Comparison of ENCODE assay signal across 12 mouse cellular contexts in genomic region chr10:70442156-70442555, GRCm38 (mm10). TPM values are rescaled to one million over a fixed set of nuclear protein-coding genes. Genes with fewer than 3 reads are reported as not detected.
A peak's percentile ranks its signal among the peaks of the same experiment; 100 is the strongest.
DNase-seq lines count a peak whose midpoint lies in the region; ATAC-seq and TF ChIP-seq lines count a peak whose summit lies in the region.
"Had no signal": no experiment of that assay in that cellular context is flagged by ENCODE, and none has a peak within 500 bp of the region (broad histone marks: within the 10 kb centered on the region; RNA-seq: fewer than 3 reads in every experiment).

No protein-coding gene starts in this region.

- no peaks in the 10 kb centered on the region for H3K27me3 ChIP-seq in heart, adult 2 months (ENCODE audit: control insufficient read depth, insufficient read depth, low read length)
- H3K27me3 ChIP-seq in lung, embryonic 16.5 days (ENCODE audit: control insufficient read depth, insufficient read depth, low read depth, low read length), result no peaks in the 10 kb centered on the region
- H3K27me3 ChIP-seq in midbrain, embryonic 10.5 days (ENCODE audit: low read depth, poor library complexity, severe bottlenecking), result 0 out of 2 replicates have a peak, but pooled peaks cover 3% of the 10 kb centered on the region
- H3K27me3 ChIP-seq in stomach, postnatal 0 days (ENCODE audit: control insufficient read depth, insufficient read depth, low read length), result no peaks in the 10 kb centered on the region

- no peaks in the 10 kb centered on the region for H3K9me3 ChIP-seq in lung, embryonic 16.5 days (ENCODE audit: control insufficient read depth, low read length)
- no peaks in the 10 kb centered on the region for H3K9me3 ChIP-seq in midbrain, embryonic 10.5 days (replicated peaks)
- H3K9me3 ChIP-seq in stomach, postnatal 0 days (ENCODE audit: control insufficient read depth, low read length), result no peaks in the 10 kb centered on the region

- H3K79me2 ChIP-seq in heart, adult 2 months (replicated peaks; ENCODE audit: control insufficient read depth, insufficient read depth, low read length), result no peaks in the 10 kb centered on the region

- no peak overlapping the region for H3K27ac ChIP-seq in heart, adult 2 months
- H3K27ac ChIP-seq in lung, embryonic 16.5 days (ENCODE audit: low read length), result no peak overlapping the region
- peak overlapping the region; percentile 94 for H3K27ac ChIP-seq in midbrain, embryonic 10.5 days (replicated peaks)
- no peak overlapping the region for H3K27ac ChIP-seq in stomach, postnatal 0 days (replicated peaks)
- H3K27ac ChIP-seq: macrophage had no signal

- WGBS in heart, adult 2 months, result 91% methylated on average over 2 of the region's 2 CpGs
- 89% methylated on average over 2 of the region's 2 CpGs for WGBS in lung, embryonic 16.5 days
- 91% methylated on average over 2 of the region's 2 CpGs for WGBS in midbrain, embryonic 10.5 days
- 89% methylated on average over 2 of the region's 2 CpGs for WGBS in stomach, postnatal 0 days

- no peak for TF ChIP-seq CTCF in heart, adult 2 months (IDR thresholded peaks at IDR 0.05)
- TF ChIP-seq CTCF in stomach, postnatal 0 days (IDR thresholded peaks at IDR 0.05; ENCODE audit: low read depth), result no peak

- intact Hi-C loops in heart, adult 2 months (cut with DNase I), result loop anchor here (5.0 kb wide), 1 partner anchor 75 kb away; no protein-coding TSS in a partner anchor
- intact Hi-C loops in heart, postnatal 36 days (cut with DNase I), result loop anchor here (5.0 kb wide), 1 partner anchor 345 kb away; the partner anchor contains the start of gene Ccdc6

- no peak for ATAC-seq in lung, embryonic 16.5 days (ENCODE audit: low read depth)
- no peak for ATAC-seq in stomach, postnatal 0 days (ENCODE audit: low FRiP score, low TSS enrichment)
- no peak for ATAC-seq in erythroid progenitor cell, adult 5-6 weeks (replicated peaks; ENCODE audit: low FRiP score, poor library complexity, severe bottlenecking)

- peak overlapping the region; percentile 24; the same call in 1 of the 2 replicates for H3K9ac ChIP-seq in heart, adult 2 months (ENCODE audit: low read depth, low read length)
- no peak overlapping the region for H3K9ac ChIP-seq in lung, embryonic 16.5 days (ENCODE audit: low read length)
- H3K9ac ChIP-seq in stomach, postnatal 0 days (ENCODE audit: low read length), result no peak overlapping the region

- peaks cover 2% of the 10 kb centered on the region; the same call in 1 of the 2 replicates for H3K36me3 ChIP-seq in heart, adult 2 months (ENCODE audit: control insufficient read depth, insufficient read depth, low read length)
- H3K36me3 ChIP-seq in lung, embryonic 16.5 days (ENCODE audit: control insufficient read depth, insufficient read depth, low read length), result no peaks in the 10 kb centered on the region
- no peaks in the 10 kb centered on the region for H3K36me3 ChIP-seq in midbrain, embryonic 10.5 days
- H3K36me3 ChIP-seq in stomach, postnatal 0 days (ENCODE audit: control insufficient read depth, insufficient read depth, low read length), result no peaks in the 10 kb centered on the region

- H3K4me1 ChIP-seq in heart, adult 2 months (ENCODE audit: control insufficient read depth, insufficient read depth, low read length), result peaks cover 10% of the 10 kb centered on the region
- H3K4me1 ChIP-seq in lung, embryonic 16.5 days (replicated peaks; ENCODE audit: control insufficient read depth, insufficient read depth, low read length), result peaks cover 4% of the 10 kb centered on the region; the same call in 1 of the 2 replicates
- peaks cover 54% of the 10 kb centered on the region for H3K4me1 ChIP-seq in midbrain, embryonic 10.5 days
- H3K4me1 ChIP-seq in stomach, postnatal 0 days (replicated peaks; ENCODE audit: control insufficient read depth, insufficient read depth), result no peaks in the 10 kb centered on the region

- peak overlapping the region; percentile 80 for H3K4me2 ChIP-seq in lung, embryonic 16.5 days (ENCODE audit: low read depth, low read length)
- H3K4me2 ChIP-seq in stomach, postnatal 0 days (replicated peaks; ENCODE audit: low read depth), result peak overlapping the region; percentile 95

- TF ChIP-seq EP300 in heart, adult 2 months (IDR thresholded peaks at IDR 0.05; ENCODE audit: insufficient read depth, low read depth, low read length), result no peak
- TF ChIP-seq EP300 in stomach, postnatal 0 days (optimal IDR thresholded peaks at IDR 0.05), result no peak

- no peak for TF ChIP-seq POLR2A in heart, adult 2 months (IDR thresholded peaks at IDR 0.05; ENCODE audit: insufficient read depth, low read depth, low read length)

- peak overlapping the region; percentile 18; the same call in 1 of the 2 replicates for H3K4me3 ChIP-seq in heart, adult 2 months
- no peak overlapping the region for H3K4me3 ChIP-seq in lung, embryonic 16.5 days (ENCODE audit: low read length)
- H3K4me3 ChIP-seq in midbrain, embryonic 10.5 days, result peak overlapping the region; percentile 74
- peak overlapping the region; percentile 68 for H3K4me3 ChIP-seq in stomach, postnatal 0 days (ENCODE audit: low read depth, low read length)
- H3K4me3 ChIP-seq: erythroblast, embryonic 14.5 days had no signal

- DNase-seq in heart, adult 2 months, result no peak
- no peak for DNase-seq in heart, postnatal 36 days
- no peak for DNase-seq in lung, postnatal 25 days (ENCODE audit: low spot score)
- no peak for DNase-seq in midbrain, embryonic 10.5 days (ENCODE audit: low spot score)
- no peak for DNase-seq in stomach, postnatal 0 days (ENCODE audit: low spot score)
- no peak for DNase-seq in frontal cortex, postnatal 14 days (ENCODE audit: low spot score in 2 of 2)
- DNase-seq: cerebellum, adult 11 months; retina, postnatal 1 day had no signal

RNA-seq across cellular contexts. Expression of gene Fam13c, which starts 1.9 kb away (rescaled TPM):
- total RNA-seq in heart, adult 2 months (2021), result 1 to 10 TPM; 5.2 to 5.5 TPM
- 2.8 TPM in 2 replicates for polyA plus RNA-seq in heart, adult 2 months (2012; rRNA removed)
- total RNA-seq in heart, postnatal 36 days (2021), result 1 to 10 TPM; 4.9 to 6.3 TPM
- polyA plus RNA-seq in lung, embryonic 16.5 days (2015; fragmentation: Nextera tagmentation; extraction: Ambion mirVana), result 9.0 and 10.3 TPM in 2 replicates
- 13.3 and 16.5 TPM in 2 replicates for polyA plus RNA-seq in midbrain, embryonic 10.5 days (2016; fragmentation: Nextera tagmentation; extraction: Ambion mirVana)
- polyA plus RNA-seq in stomach, postnatal 0 days (2015; fragmentation: Nextera tagmentation; extraction: Ambion mirVana), result 4.9 and 5.4 TPM in 2 replicates
- not detected in 2 replicates for total RNA-seq in erythroid progenitor cell, adult 5-6 weeks (2015; ENCODE audit: low replicate concordance)
- not detected in 2 replicates for total RNA-seq in erythroid progenitor cell, adult 5-6 weeks (2017; ENCODE audit: low replicate concordance)
- polyA plus RNA-seq: erythroblast, embryonic 14.5 days; macrophage had no signal
